Mouse (Mus musculus): ENCODE results near the gene Zfp277. TPM values are rescaled to one million over a fixed set of nuclear protein-coding genes. Genes with fewer than 3 reads are reported as not detected.
A peak's percentile ranks its signal among the peaks of the same experiment; 100 is the strongest.

Zfp277 gene
- polyA plus RNA-seq, 1 experiment from 2014 or later: 21.3 TPM

- no peak overlapping the region for H3K4me2 ChIP-seq (replicated peaks; ENCODE audit: low read depth)
- DNase-seq (ENCODE audit: low spot score) (no peak), ATAC-seq (ENCODE audit: low FRiP score, low TSS enrichment) (no peak)
- 87% methylated on average over 4 of the region's 4 CpGs for WGBS
- no peaks in the 10 kb centered on the region for H3K27me3 ChIP-seq (ENCODE audit: control insufficient read depth, insufficient read depth, low read length)
- no peak overlapping the region for H3K4me3 ChIP-seq (ENCODE audit: low read depth, low read length)
- no peaks in the 10 kb centered on the region for H3K36me3 ChIP-seq (ENCODE audit: control insufficient read depth, insufficient read depth, low read length)
- no peak overlapping the region for H3K27ac ChIP-seq (replicated peaks)
- TF ChIP-seq EP300 (optimal IDR thresholded peaks at IDR 0.05) (no peak), CTCF (IDR thresholded peaks at IDR 0.05; ENCODE audit: low read depth) (no peak)
- H3K9me3 ChIP-seq (ENCODE audit: control insufficient read depth, low read length): no peaks in the 10 kb centered on the region
- H3K9ac ChIP-seq (ENCODE audit: low read length): no peak overlapping the region
- no peaks in the 10 kb centered on the region for H3K4me1 ChIP-seq (replicated peaks; ENCODE audit: control insufficient read depth, insufficient read depth)
Measured at GRCm38 (mm10) chr12:40379538-40379923, 66.2 kb downstream of the Zfp277 start.

GRCm38 (mm10) chr12:40378621-40379537 lies 66.8 kb downstream of the Zfp277 start:
- WGBS: 87% methylated on average over 17 of the region's 17 CpGs
- DNase-seq (ENCODE audit: low spot score) (no peak), ATAC-seq (ENCODE audit: low FRiP score, low TSS enrichment) (no peak)
- TF ChIP-seq EP300 (optimal IDR thresholded peaks at IDR 0.05): no peak
- TF ChIP-seq CTCF (IDR thresholded peaks at IDR 0.05; ENCODE audit: low read depth): no peak
- no peak overlapping the region for H3K27ac ChIP-seq (replicated peaks)
- H3K4me1 ChIP-seq (replicated peaks; ENCODE audit: control insufficient read depth, insufficient read depth): no peaks in the 10 kb centered on the region
- no peak overlapping the region for H3K4me2 ChIP-seq (replicated peaks; ENCODE audit: low read depth)
- H3K4me3 ChIP-seq (ENCODE audit: low read depth, low read length): no peak overlapping the region
- no peak overlapping the region for H3K9ac ChIP-seq (ENCODE audit: low read length)
- H3K9me3 ChIP-seq (ENCODE audit: control insufficient read depth, low read length): no peaks in the 10 kb centered on the region
- no peaks in the 10 kb centered on the region for H3K36me3 ChIP-seq (ENCODE audit: control insufficient read depth, insufficient read depth, low read length)
- no peaks in the 10 kb centered on the region for H3K27me3 ChIP-seq (ENCODE audit: control insufficient read depth, insufficient read depth, low read length)

- ATAC-seq (ENCODE audit: low FRiP score, low TSS enrichment): no peak
- no peak overlapping the region for H3K27ac ChIP-seq (replicated peaks)
- H3K27me3 ChIP-seq (ENCODE audit: control insufficient read depth, insufficient read depth, low read length): no peaks in the 10 kb centered on the region
Measured at GRCm38 (mm10) chr12:40351879-40352278, 93.8 kb downstream of the Zfp277 start.

GRCm38 (mm10) chr12:40348251-40348650 lies 97.5 kb downstream of the Zfp277 start:
- Histone ChIP-seq H3K36me3 (ENCODE audit: control insufficient read depth, insufficient read depth, low read length) (no peaks in the 10 kb centered on the region), H3K4me2 (replicated peaks; ENCODE audit: low read depth) (no peak overlapping the region), H3K27ac (replicated peaks) (0 out of 2 replicates have a peak overlapping the region, but pooled peaks have one; percentile 10), H3K4me1 (replicated peaks; ENCODE audit: control insufficient read depth, insufficient read depth) (no peaks in the 10 kb centered on the region), H3K9ac (ENCODE audit: low read length) (no peak overlapping the region), H3K27me3 (ENCODE audit: control insufficient read depth, insufficient read depth, low read length) (no peaks in the 10 kb centered on the region), H3K4me3 (ENCODE audit: low read depth, low read length) (no peak overlapping the region), H3K9me3 (ENCODE audit: control insufficient read depth, low read length) (no peaks in the 10 kb centered on the region)
- TF ChIP-seq CTCF (IDR thresholded peaks at IDR 0.05; ENCODE audit: low read depth) (no peak), EP300 (optimal IDR thresholded peaks at IDR 0.05) (no peak)
- ATAC-seq (ENCODE audit: low FRiP score, low TSS enrichment) (peak; percentile 93), DNase-seq (ENCODE audit: low spot score) (peak; percentile 49)
- WGBS: 23% methylated on average over 4 of the region's 4 CpGs

More at GRCm38 (mm10) chr12:40351879-40352278, 93.8 kb downstream of the Zfp277 start:
- Histone ChIP-seq H3K4me1 (replicated peaks; ENCODE audit: control insufficient read depth, insufficient read depth) (no peaks in the 10 kb centered on the region), H3K9ac (ENCODE audit: low read length) (no peak overlapping the region), H3K9me3 (ENCODE audit: control insufficient read depth, low read length) (no peaks in the 10 kb centered on the region), H3K4me2 (replicated peaks; ENCODE audit: low read depth) (no peak overlapping the region), H3K4me3 (ENCODE audit: low read depth, low read length) (no peak overlapping the region), H3K36me3 (ENCODE audit: control insufficient read depth, insufficient read depth, low read length) (no peaks in the 10 kb centered on the region)
- no peak for DNase-seq (ENCODE audit: low spot score)
- WGBS: 84% methylated on average over 3 of the region's 3 CpGs
- TF ChIP-seq EP300 (optimal IDR thresholded peaks at IDR 0.05): no peak
- TF ChIP-seq CTCF (IDR thresholded peaks at IDR 0.05; ENCODE audit: low read depth): no peak

GRCm38 (mm10) chr12:40347060-40347698 lies 98.5 kb downstream of the Zfp277 start:
- Histone ChIP-seq H3K27ac (replicated peaks) (no peak overlapping the region), H3K27me3 (ENCODE audit: control insufficient read depth, insufficient read depth, low read length) (no peaks in the 10 kb centered on the region), H3K9me3 (ENCODE audit: control insufficient read depth, low read length) (no peaks in the 10 kb centered on the region), H3K4me3 (ENCODE audit: low read depth, low read length) (no peak overlapping the region), H3K36me3 (ENCODE audit: control insufficient read depth, insufficient read depth, low read length) (no peaks in the 10 kb centered on the region), H3K9ac (ENCODE audit: low read length) (no peak overlapping the region), H3K4me2 (replicated peaks; ENCODE audit: low read depth) (no peak overlapping the region), H3K4me1 (replicated peaks; ENCODE audit: control insufficient read depth, insufficient read depth) (no peaks in the 10 kb centered on the region)
- no peak for ATAC-seq (ENCODE audit: low FRiP score, low TSS enrichment)
- WGBS: 87% methylated on average over 10 of the region's 10 CpGs
- no peak for TF ChIP-seq CTCF (IDR thresholded peaks at IDR 0.05; ENCODE audit: low read depth)
- TF ChIP-seq EP300 (optimal IDR thresholded peaks at IDR 0.05): no peak
- no peak for DNase-seq (ENCODE audit: low spot score)

GRCm38 (mm10) chr12:40341443-40341842 lies 104.3 kb downstream of the Zfp277 start:
- H3K27ac ChIP-seq (replicated peaks): no peak overlapping the region
- no peak overlapping the region for H3K9ac ChIP-seq (ENCODE audit: low read length)
- 38% methylated on average over 5 of the region's 5 CpGs for WGBS
- TF ChIP-seq EP300 (optimal IDR thresholded peaks at IDR 0.05) (no peak), CTCF (IDR thresholded peaks at IDR 0.05; ENCODE audit: low read depth) (no peak)
- H3K36me3 ChIP-seq (ENCODE audit: control insufficient read depth, insufficient read depth, low read length): no peaks in the 10 kb centered on the region
- no peak for DNase-seq (ENCODE audit: low spot score)
- no peak for ATAC-seq (ENCODE audit: low FRiP score, low TSS enrichment)
- H3K27me3 ChIP-seq (ENCODE audit: control insufficient read depth, insufficient read depth, low read length): no peaks in the 10 kb centered on the region
- H3K4me1 ChIP-seq (replicated peaks; ENCODE audit: control insufficient read depth, insufficient read depth): no peaks in the 10 kb centered on the region
- H3K4me2 ChIP-seq (replicated peaks; ENCODE audit: low read depth): no peak overlapping the region
- H3K4me3 ChIP-seq (ENCODE audit: low read depth, low read length): no peak overlapping the region
- H3K9me3 ChIP-seq (ENCODE audit: control insufficient read depth, low read length): no peaks in the 10 kb centered on the region
